ENCODE assay signal across 1 mouse cellular context in the genomic region with DNA sequence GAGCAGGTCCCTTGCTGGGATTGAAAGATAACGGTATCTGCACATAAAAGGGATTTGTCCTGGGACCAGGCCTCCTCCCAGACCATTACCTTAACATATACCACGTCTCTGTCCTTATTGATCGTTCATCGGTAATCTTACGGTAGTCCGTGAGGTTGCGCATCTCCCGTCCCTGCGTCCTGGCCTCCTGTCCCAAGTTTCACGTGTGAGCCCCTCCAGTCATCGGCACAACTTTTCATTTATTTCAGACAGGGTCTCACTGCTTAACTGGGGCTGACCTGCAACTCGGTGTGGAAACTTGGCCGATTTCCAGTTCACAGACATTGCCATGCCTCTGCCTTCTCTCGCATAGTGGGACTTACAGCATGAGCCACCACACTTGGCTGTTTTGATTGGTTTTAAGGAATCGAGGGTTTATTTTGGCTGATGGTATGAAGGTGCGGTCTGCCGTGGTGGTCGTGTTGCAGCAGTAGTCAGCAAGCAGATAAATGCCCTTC.
A peak's percentile ranks its signal among the peaks of the same experiment; 100 is the strongest.
TF ChIP-seq lines count a peak whose summit lies in the region.

No protein-coding gene starts in this region.

TF ChIP-seq in MEL, 35 proteins besides CTCF, POLR2A, EP300 and RAD21:
- TF ChIP-seq UBTF (IDR thresholded peaks at IDR 0.05; ENCODE audit: borderline replicate concordance, insufficient read depth, low read depth, low read length) (0 out of 2 replicates have a peak, but pooled peaks have one; percentile 26), JUND (IDR thresholded peaks at IDR 0.05; ENCODE audit: low read depth, low read length) (no peak), MAZ (IDR thresholded peaks at IDR 0.05; ENCODE audit: low read depth, low read length) (no peak), MAX (IDR thresholded peaks at IDR 0.05; ENCODE audit: low read length) (no peak), MEF2A (IDR thresholded peaks at IDR 0.05; ENCODE audit: extremely low read depth, insufficient replicate concordance, low read depth, low read length, poor library complexity, severe bottlenecking) (no peak), BHLHE40 (IDR thresholded peaks at IDR 0.05; ENCODE audit: borderline replicate concordance, low read depth, low read length) (no peak), MYC (IDR thresholded peaks at IDR 0.05; ENCODE audit: low read depth, low read length) (no peak; the same call in 1 of the 2 replicates), POLR2AphosphoS2 (IDR thresholded peaks at IDR 0.05; ENCODE audit: low read length) (peak; percentile 4; the same call in 1 of the 2 replicates), TBP (IDR thresholded peaks at IDR 0.05; ENCODE audit: low read depth, low read length) (no peak), ZMIZ1 (IDR thresholded peaks at IDR 0.05; ENCODE audit: low read depth, low read length) (no peak), ELF1 (IDR thresholded peaks at IDR 0.05; ENCODE audit: low read depth, low read length) (no peak), HCFC1 (IDR thresholded peaks at IDR 0.05; ENCODE audit: low read depth, low read length) (no peak), POLR2AphosphoS5 (IDR thresholded peaks at IDR 0.05; ENCODE audit: borderline replicate concordance, low read depth, low read length) (no peak), CHD1 (IDR thresholded peaks at IDR 0.05; ENCODE audit: low read depth, low read length) (peak; percentile 91), KAT2A (conservative IDR thresholded peaks at IDR 0.05; ENCODE audit: low read depth, low read length) (no peak), TAL1 (IDR thresholded peaks at IDR 0.05; ENCODE audit: low read length) (peak; percentile 39), MXI1 (IDR thresholded peaks at IDR 0.05; ENCODE audit: low read depth, low read length) (peak; percentile 39; the same call in 1 of the 2 replicates), RCOR1 (IDR thresholded peaks at IDR 0.05; ENCODE audit: low read depth, low read length) (no peak), GATA1 (IDR thresholded peaks at IDR 0.05; ENCODE audit: low read depth, low read length) (no peak), USF2 (IDR thresholded peaks at IDR 0.05; ENCODE audit: borderline replicate concordance in 1 of 2, insufficient read depth in 1 of 2, low read depth in 1 of 2, low read length in 2 of 2) (no peak), ETS1 (IDR thresholded peaks at IDR 0.05; ENCODE audit: low read depth, low read length) (no peak)
